ENCODE assay signal across 22 mouse cellular contexts in the genomic region with DNA sequence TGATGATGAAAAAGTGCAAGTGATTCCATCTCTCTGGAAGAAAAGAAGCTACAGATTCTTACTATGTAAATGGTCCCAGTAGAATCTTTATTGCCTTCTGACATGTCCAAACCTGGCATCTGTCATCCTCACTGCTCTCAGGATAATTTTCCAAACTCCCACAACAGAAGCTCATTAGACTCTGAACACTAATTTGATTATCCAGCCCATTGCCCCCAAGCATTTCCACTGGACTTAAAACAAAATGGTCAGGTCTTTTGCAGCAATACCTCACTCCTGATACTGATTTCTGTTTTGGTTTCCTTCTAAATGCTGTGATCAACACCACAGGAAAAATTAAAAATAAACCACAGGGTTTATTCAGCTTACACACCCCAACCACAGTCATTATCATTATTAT.
"Had no signal": no experiment of that assay in that cellular context is flagged by ENCODE, and none has a peak within 500 bp of the region (broad histone marks: within the 10 kb centered on the region; RNA-seq: fewer than 3 reads in every experiment).

No protein-coding gene starts in this region.

- DNase-seq: kidney, adult 2 months; kidney, postnatal 25 days; layer of hippocampus, adult 9-11 months; layer of hippocampus, postnatal 36 days; liver, embryonic 13.5 days; lung, adult 2 months; lung, postnatal 14 days; lung, postnatal 4 days; midbrain, embryonic 14.5 days; right cerebral cortex, adult 18-20 months; right cerebral cortex, postnatal 14 days; right cerebral cortex, postnatal 4 days; thymus, adult 2 months; thymus, postnatal 14 days; thymus, postnatal 4 days had no signal

- H3K36me3 ChIP-seq: liver, embryonic 13.5 days; neural tube, embryonic 13.5 days had no signal

- H3K9me3 ChIP-seq: liver, embryonic 13.5 days; neural tube, embryonic 13.5 days had no signal

- H3K4me3 ChIP-seq: layer of hippocampus, adult 2 months; left cerebral cortex, adult 2 months; liver, embryonic 13.5 days; myocyte; neural tube, embryonic 13.5 days had no signal

- H3K4me2 ChIP-seq: liver, embryonic 13.5 days; midbrain, embryonic 11.5 days; neural tube, embryonic 13.5 days had no signal

- H3K4me1 ChIP-seq: liver, embryonic 13.5 days; neural tube, embryonic 13.5 days had no signal

- H3K9ac ChIP-seq: liver, embryonic 13.5 days; neural tube, embryonic 13.5 days had no signal

- H3K27me3 ChIP-seq: liver, embryonic 13.5 days; neural tube, embryonic 13.5 days had no signal

- H3K27ac ChIP-seq: kidney, postnatal 0 days; layer of hippocampus, adult 2 months; left cerebral cortex, adult 2 months; liver, embryonic 13.5 days; neural tube, embryonic 13.5 days; stomach, postnatal 0 days had no signal
